Mouse (Mus musculus): ENCODE measurements around the gene Tnfrsf22.

DNA sequence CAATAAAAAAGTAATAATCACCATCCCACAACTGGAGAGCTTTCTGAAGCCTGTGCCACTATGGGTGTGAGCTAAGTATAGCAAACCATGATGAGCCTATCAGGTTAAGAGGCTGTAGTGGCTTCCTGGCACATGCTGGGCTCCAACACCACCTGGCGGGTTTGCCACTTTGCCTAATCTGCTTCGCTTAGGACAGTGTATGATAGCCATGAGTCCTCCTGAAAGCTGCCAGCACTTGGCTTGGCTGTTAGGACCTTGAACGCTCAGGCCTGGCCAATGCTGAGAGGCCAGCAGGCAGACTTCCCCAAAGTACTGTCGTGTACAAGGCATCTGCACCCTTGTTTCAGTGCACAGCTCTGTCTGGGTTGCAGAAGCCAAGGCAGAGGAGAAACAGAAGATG is 61.5 kb downstream of the Tnfrsf22 start:
- TF ChIP-seq GATA1 (IDR thresholded peaks at IDR 0.05; ENCODE audit: borderline replicate concordance, low read length) (no peak), FLI1 (IDR thresholded peaks at IDR 0.05; ENCODE audit: low read length) (no peak)
